In the genomic region with DNA sequence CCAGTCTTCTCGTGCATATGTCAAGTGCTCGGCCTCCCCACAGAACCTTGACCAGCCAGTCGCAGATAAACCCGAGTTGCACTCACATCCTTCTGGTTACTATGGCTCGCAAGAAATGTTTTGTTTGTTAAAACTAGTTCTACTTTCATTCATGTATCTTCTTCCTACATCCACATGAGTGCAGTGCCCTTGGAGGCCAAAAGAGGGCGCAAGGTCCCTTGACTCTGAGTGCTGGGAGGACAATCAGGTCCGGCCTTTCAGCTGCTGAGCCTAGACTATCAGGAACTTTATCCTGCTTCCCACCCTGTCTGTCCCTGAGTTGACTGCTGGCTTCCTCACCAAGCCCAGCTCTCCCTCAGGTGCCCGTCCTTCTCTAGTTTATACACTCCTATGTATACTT, we compare ENCODE assay signal across 9 mouse cellular contexts. TPM values are rescaled to one million over a fixed set of nuclear protein-coding genes. Genes with fewer than 3 reads are reported as not detected.
DNase-seq lines count a peak whose midpoint lies in the region; ATAC-seq and TF ChIP-seq lines count a peak whose summit lies in the region.
"Had no signal": no experiment of that assay in that cellular context is flagged by ENCODE, and none has a peak within 500 bp of the region (broad histone marks: within the 10 kb centered on the region; RNA-seq: fewer than 3 reads in every experiment).

No protein-coding gene starts in this region.

- 0 out of 2 replicates have a peak, but pooled peaks cover 2% of the 10 kb centered on the region for H3K4me1 ChIP-seq in hindbrain, embryonic 11.5 days (replicated peaks; ENCODE audit: control insufficient read depth, insufficient read depth, low read length)
- peaks cover 4% of the 10 kb centered on the region for H3K4me1 ChIP-seq in hindbrain, embryonic 16.5 days (ENCODE audit: control insufficient read depth, insufficient read depth, low read depth, low read length)
- H3K4me1 ChIP-seq in cortical plate, adult 2 months (ENCODE audit: control insufficient read depth, insufficient read depth, low read length), result 0 out of 2 replicates have a peak, but pooled peaks cover 1% of the 10 kb centered on the region
- H3K4me1 ChIP-seq in stomach, postnatal 0 days (replicated peaks; ENCODE audit: control insufficient read depth, insufficient read depth), result no peaks in the 10 kb centered on the region

- H3K9me3 ChIP-seq in hindbrain, embryonic 11.5 days (ENCODE audit: control insufficient read depth, low read length), result no peaks in the 10 kb centered on the region
- no peaks in the 10 kb centered on the region for H3K9me3 ChIP-seq in hindbrain, embryonic 16.5 days (ENCODE audit: control insufficient read depth, low read length)
- no peaks in the 10 kb centered on the region for H3K9me3 ChIP-seq in stomach, postnatal 0 days (ENCODE audit: control insufficient read depth, low read length)
- H3K9me3 ChIP-seq: limb, embryonic 15.5 days had no signal

- no peak for TF ChIP-seq EP300 in stomach, postnatal 0 days (optimal IDR thresholded peaks at IDR 0.05)

- no peak overlapping the region for H3K9ac ChIP-seq in hindbrain, embryonic 11.5 days (ENCODE audit: low read depth, low read length)
- H3K9ac ChIP-seq in hindbrain, embryonic 16.5 days (ENCODE audit: low read depth, low read length), result no peak overlapping the region
- H3K9ac ChIP-seq in stomach, postnatal 0 days (ENCODE audit: low read length), result no peak overlapping the region
- H3K9ac ChIP-seq: limb, embryonic 15.5 days had no signal

- peaks cover 18% of the 10 kb centered on the region for H3K27me3 ChIP-seq in hindbrain, embryonic 11.5 days (ENCODE audit: control insufficient read depth, insufficient read depth, low read length)
- peaks cover 10% of the 10 kb centered on the region for H3K27me3 ChIP-seq in hindbrain, embryonic 16.5 days (replicated peaks; ENCODE audit: control insufficient read depth, insufficient read depth, low read length)
- no peaks in the 10 kb centered on the region for H3K27me3 ChIP-seq in stomach, postnatal 0 days (ENCODE audit: control insufficient read depth, insufficient read depth, low read length)

- no peak overlapping the region for H3K4me2 ChIP-seq in hindbrain, embryonic 11.5 days (replicated peaks; ENCODE audit: low read depth, low read length)
- H3K4me2 ChIP-seq in hindbrain, embryonic 16.5 days (ENCODE audit: low read length), result no peak overlapping the region
- H3K4me2 ChIP-seq in stomach, postnatal 0 days (replicated peaks; ENCODE audit: low read depth), result no peak overlapping the region
- H3K4me2 ChIP-seq: limb, embryonic 15.5 days had no signal

- no peak overlapping the region for H3K27ac ChIP-seq in hindbrain, embryonic 11.5 days (ENCODE audit: low read depth, low read length)
- no peak overlapping the region for H3K27ac ChIP-seq in hindbrain, embryonic 16.5 days (ENCODE audit: low read depth, low read length)
- H3K27ac ChIP-seq in cortical plate, adult 2 months (ENCODE audit: insufficient read depth, low read length), result no peak overlapping the region
- H3K27ac ChIP-seq in stomach, postnatal 0 days (replicated peaks), result no peak overlapping the region
- H3K27ac ChIP-seq: limb, embryonic 15.5 days had no signal

- H3K4me3 ChIP-seq in hindbrain, embryonic 11.5 days (ENCODE audit: low read depth, low read length), result no peak overlapping the region
- no peak overlapping the region for H3K4me3 ChIP-seq in hindbrain, embryonic 16.5 days (ENCODE audit: low read length)
- no peak overlapping the region for H3K4me3 ChIP-seq in cortical plate, adult 2 months (ENCODE audit: insufficient read depth, low read length)
- no peak overlapping the region for H3K4me3 ChIP-seq in stomach, postnatal 0 days (ENCODE audit: low read depth, low read length)
- H3K4me3 ChIP-seq: limb, embryonic 15.5 days had no signal

- DNase-seq in hindbrain, embryonic 11.5 days (ENCODE audit: low spot score), result peak; percentile 78
- DNase-seq in A20 (ENCODE audit: low read depth, low spot score) (peak; percentile 80), ES-CJ7 (ENCODE audit: low read depth, low spot score) (peak; percentile 88)
- DNase-seq in stomach, postnatal 0 days (ENCODE audit: low spot score), result peak; percentile 66
- no peak for DNase-seq in testis, postnatal 10 days (ENCODE audit: low spot score)

- 40% methylated on average over 8 of the region's 8 CpGs for WGBS in hindbrain, embryonic 11.5 days
- WGBS in hindbrain, embryonic 16.5 days, result 39% methylated on average over 8 of the region's 8 CpGs
- 42% methylated on average over 8 of the region's 8 CpGs for WGBS in stomach, postnatal 0 days

- H3K36me3 ChIP-seq in hindbrain, embryonic 11.5 days (ENCODE audit: control insufficient read depth, insufficient read depth, low read length), result no peaks in the 10 kb centered on the region
- H3K36me3 ChIP-seq in hindbrain, embryonic 16.5 days (ENCODE audit: control insufficient read depth, insufficient read depth, low read length), result peaks cover 4% of the 10 kb centered on the region; the same call in 1 of the 2 replicates
- H3K36me3 ChIP-seq in stomach, postnatal 0 days (ENCODE audit: control insufficient read depth, insufficient read depth, low read length), result no peaks in the 10 kb centered on the region
- H3K36me3 ChIP-seq: limb, embryonic 15.5 days had no signal

- ATAC-seq in hindbrain, embryonic 11.5 days (ENCODE audit: low FRiP score), result no peak
- no peak for ATAC-seq in hindbrain, embryonic 16.5 days
- ATAC-seq in megakaryocyte, adult 5-6 weeks (ENCODE audit: poor library complexity, severe bottlenecking), result peak; percentile 57
- ATAC-seq in stomach, postnatal 0 days (ENCODE audit: low FRiP score, low TSS enrichment), result no peak

- no peak for TF ChIP-seq POLR2A in cortical plate, adult 2 months (IDR thresholded peaks at IDR 0.05; ENCODE audit: extremely low read depth, insufficient read depth, low read length)

- peak; percentile 68 for TF ChIP-seq CTCF in cortical plate, adult 2 months (IDR thresholded peaks at IDR 0.05; ENCODE audit: extremely low read depth, insufficient read depth, low read length)
- TF ChIP-seq CTCF in stomach, postnatal 0 days (IDR thresholded peaks at IDR 0.05; ENCODE audit: low read depth), result peak; percentile 80

RNA-seq across cellular contexts. Expression of a gene that starts 6.3 kb away (rescaled TPM):
- 0.36 and 0.45 TPM in 2 replicates for polyA plus RNA-seq in hindbrain, embryonic 11.5 days (2014; fragmentation: Nextera tagmentation; extraction: Ambion mirVana)
- polyA plus RNA-seq in hindbrain, embryonic 16.5 days (2015; fragmentation: Nextera tagmentation; extraction: Ambion mirVana), result 0.44 and 0.62 TPM in 2 replicates
- polyA plus RNA-seq in cortical plate, adult 2 months (2012; rRNA removed), result 0.74 and 0.86 TPM in 2 replicates
- 0.36 and 0.89 TPM in 2 replicates for total RNA-seq in megakaryocyte, adult 5-6 weeks (2015)
- total RNA-seq in megakaryocyte, adult 5-6 weeks (2017), result 0.18 TPM in 1 of 2 replicates, not detected in the other
- 35.9 and 36.9 TPM in 2 replicates for polyA plus RNA-seq in stomach, postnatal 0 days (2015; fragmentation: Nextera tagmentation; extraction: Ambion mirVana)

RNA-seq across cellular contexts. Expression of a gene that starts 17.6 kb away (rescaled TPM):
- polyA plus RNA-seq in hindbrain, embryonic 11.5 days (2014; fragmentation: Nextera tagmentation; extraction: Ambion mirVana), result 13.6 and 15.0 TPM in 2 replicates
- polyA plus RNA-seq in hindbrain, embryonic 16.5 days (2015; fragmentation: Nextera tagmentation; extraction: Ambion mirVana), result 78.6 and 89.5 TPM in 2 replicates
- 218 and 247 TPM in 2 replicates for polyA plus RNA-seq in cortical plate, adult 2 months (2012; rRNA removed)
- 28.4 and 30.9 TPM in 2 replicates for total RNA-seq in megakaryocyte, adult 5-6 weeks (2015)
- total RNA-seq in megakaryocyte, adult 5-6 weeks (2017), result 39.6 and 41.2 TPM in 2 replicates
- 4.8 and 5.9 TPM in 2 replicates for polyA plus RNA-seq in stomach, postnatal 0 days (2015; fragmentation: Nextera tagmentation; extraction: Ambion mirVana)

RNA-seq across cellular contexts. Expression of a gene that starts 18.9 kb away (rescaled TPM):
- polyA plus RNA-seq in hindbrain, embryonic 11.5 days (2014; fragmentation: Nextera tagmentation; extraction: Ambion mirVana), result 0.35 and 0.37 TPM in 2 replicates
- polyA plus RNA-seq in hindbrain, embryonic 16.5 days (2015; fragmentation: Nextera tagmentation; extraction: Ambion mirVana), result 1.2 and 1.5 TPM in 2 replicates
- polyA plus RNA-seq in cortical plate, adult 2 months (2012; rRNA removed), result 1.4 and 1.6 TPM in 2 replicates
- total RNA-seq in megakaryocyte, adult 5-6 weeks (2015), result 2.9 and 4.2 TPM in 2 replicates
- total RNA-seq in megakaryocyte, adult 5-6 weeks (2017), result 1.1 and 2.4 TPM in 2 replicates
- 1.9 and 2.6 TPM in 2 replicates for polyA plus RNA-seq in stomach, postnatal 0 days (2015; fragmentation: Nextera tagmentation; extraction: Ambion mirVana)

RNA-seq across cellular contexts. Expression of a gene that starts 31.8 kb away (rescaled TPM):
- 0.99 and 1.4 TPM in 2 replicates for polyA plus RNA-seq in hindbrain, embryonic 11.5 days (2014; fragmentation: Nextera tagmentation; extraction: Ambion mirVana)
- polyA plus RNA-seq in hindbrain, embryonic 16.5 days (2015; fragmentation: Nextera tagmentation; extraction: Ambion mirVana), result 7.3 and 8.1 TPM in 2 replicates
- polyA plus RNA-seq in cortical plate, adult 2 months (2012; rRNA removed), result 6.0 and 6.1 TPM in 2 replicates
- 4.8 and 5.0 TPM in 2 replicates for total RNA-seq in megakaryocyte, adult 5-6 weeks (2015)
- 2.6 and 5.2 TPM in 2 replicates for total RNA-seq in megakaryocyte, adult 5-6 weeks (2017)
- 4.6 and 5.4 TPM in 2 replicates for polyA plus RNA-seq in stomach, postnatal 0 days (2015; fragmentation: Nextera tagmentation; extraction: Ambion mirVana)

RNA-seq across cellular contexts. Expression of a gene that starts 36.3 kb away (rescaled TPM):
- 7.3 and 9.1 TPM in 2 replicates for polyA plus RNA-seq in hindbrain, embryonic 11.5 days (2014; fragmentation: Nextera tagmentation; extraction: Ambion mirVana)
- 22.4 and 23.1 TPM in 2 replicates for polyA plus RNA-seq in hindbrain, embryonic 16.5 days (2015; fragmentation: Nextera tagmentation; extraction: Ambion mirVana)
- 199 and 221 TPM in 2 replicates for polyA plus RNA-seq in cortical plate, adult 2 months (2012; rRNA removed)
- total RNA-seq in megakaryocyte, adult 5-6 weeks (2015), result 0.11 TPM in 1 of 2 replicates, not detected in the other
- total RNA-seq in megakaryocyte, adult 5-6 weeks (2017), result 1.1 TPM in 1 of 2 replicates, not detected in the other
- 0.46 and 0.52 TPM in 2 replicates for polyA plus RNA-seq in stomach, postnatal 0 days (2015; fragmentation: Nextera tagmentation; extraction: Ambion mirVana)

Comparison
In these comparisons a context has a peak if more than half of its experiments do, and no peak if none do; other contexts are left out.
1. RNA of a gene that starts 6.3 kb away (polyA plus RNA-seq): 35.9 to 36.9 TPM in stomach, postnatal 0 days; 0.74 to 0.86 TPM in cortical plate, adult 2 months, 0.44 to 0.62 TPM in hindbrain, embryonic 16.5 days and 0.36 to 0.45 TPM in hindbrain, embryonic 11.5 days; every median in the first group is over 10 times any median in the second.